Mouse (Mus musculus) T-helper 1 cell (primary cell): ENCODE data around the gene Plin5.

Experiments
- in situ Hi-C: fragments of 300-600 bp; cut with MboI, MseI; formaldehyde crosslinking; loops from one replicate; pipeline ENCODE4 v1.15.1; 2025; ENCODE audit warnings: high pct_unique_total_duplicates

Plin5 gene

GRCm38 (mm10) chr17:56117251-56117710 is at the start of gene Plin5:
Plin5 (minus strand) TSS chr17:56117596.
- in situ Hi-C loops = no loop called here

- in situ Hi-C loops = no loop called here
Measured at GRCm38 (mm10) chr17:56165671-56166070, 48.3 kb upstream of the Plin5 start.

DNA sequence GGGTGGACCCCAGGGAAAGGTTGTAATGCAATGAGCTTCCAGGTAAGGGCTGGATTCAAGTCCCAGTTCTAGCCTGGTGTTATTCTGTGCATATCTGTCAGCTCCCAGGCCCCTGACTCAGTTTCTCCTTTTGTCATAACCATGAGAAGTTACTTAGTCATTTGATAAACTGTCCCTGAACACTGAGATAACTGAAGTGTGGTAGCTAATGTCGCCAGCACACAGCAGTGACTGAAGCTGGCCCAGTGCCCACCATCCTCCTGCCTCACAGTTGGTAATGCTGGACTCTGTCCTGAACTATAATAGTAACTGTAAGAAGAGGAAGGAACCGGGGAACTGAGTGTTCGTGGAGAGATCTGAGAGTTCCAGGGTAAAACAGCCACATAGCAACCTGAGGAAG is 47.1 kb upstream of the Plin5 start:
- in situ Hi-C loops = no loop called here

DNA sequence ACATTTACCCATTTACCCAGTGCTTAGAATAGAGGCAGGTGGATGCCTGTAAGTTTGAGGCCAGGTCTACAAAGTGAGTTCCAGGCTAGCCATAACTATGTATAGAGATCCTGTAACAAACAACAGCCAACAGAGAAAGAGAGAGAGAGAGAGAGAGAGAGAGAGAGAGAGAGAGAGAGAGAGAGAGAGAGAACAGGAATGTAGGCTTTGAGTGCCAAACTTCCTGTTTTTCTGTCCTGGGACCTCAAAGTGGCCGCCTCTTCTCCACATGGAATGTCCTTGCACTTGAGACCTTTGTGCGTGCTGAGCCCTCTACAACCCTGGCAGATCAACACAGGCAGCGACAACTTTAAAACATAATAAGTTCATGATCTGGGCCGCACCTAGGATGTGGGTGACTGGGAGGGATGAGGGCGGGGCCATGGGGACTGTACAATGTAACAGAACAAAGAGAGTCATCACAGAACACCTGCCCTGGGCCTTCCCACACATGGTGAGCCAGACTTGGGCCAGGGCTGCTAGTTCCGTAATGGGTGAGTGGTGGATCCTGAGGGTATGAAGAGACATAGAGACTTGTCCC is 46.2 kb upstream of the Plin5 start:
- in situ Hi-C loops = no loop called here

GRCm38 (mm10) chr17:56162231-56162774 is 44.9 kb upstream of the Plin5 start, which contains the start of gene Tnfaip8l1:
Tnfaip8l1 (plus strand) TSS chr17:56162477.
- in situ Hi-C loops = no loop called here

GRCm38 (mm10) chr17:56159729-56160128 is 42.3 kb upstream of the Plin5 start:
- in situ Hi-C loops = no loop called here

GRCm38 (mm10) chr17:56153643-56154042 is 36.2 kb upstream of the Plin5 start:
- in situ Hi-C loops = no loop called here

DNA sequence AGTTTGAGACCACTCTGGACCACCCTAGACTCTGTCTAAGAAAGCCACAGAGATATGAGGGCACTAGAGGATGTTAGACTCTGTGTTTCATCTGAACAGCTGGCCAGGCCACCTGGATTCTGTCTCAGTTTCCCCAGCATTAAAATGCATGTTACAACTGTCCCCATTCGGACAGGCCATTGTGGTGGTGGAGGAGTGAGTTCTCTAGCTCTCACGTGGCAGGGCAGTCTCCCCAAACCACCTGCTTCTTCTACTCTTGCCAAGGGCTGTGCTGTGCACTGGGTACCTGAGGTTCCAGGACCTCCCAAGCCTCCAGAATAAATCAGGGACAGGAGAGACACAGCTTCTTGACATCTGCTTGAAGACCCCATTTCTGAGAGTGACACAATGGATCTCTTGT is 32.5 kb upstream of the Plin5 start:
- in situ Hi-C loops = no loop called here

DNA sequence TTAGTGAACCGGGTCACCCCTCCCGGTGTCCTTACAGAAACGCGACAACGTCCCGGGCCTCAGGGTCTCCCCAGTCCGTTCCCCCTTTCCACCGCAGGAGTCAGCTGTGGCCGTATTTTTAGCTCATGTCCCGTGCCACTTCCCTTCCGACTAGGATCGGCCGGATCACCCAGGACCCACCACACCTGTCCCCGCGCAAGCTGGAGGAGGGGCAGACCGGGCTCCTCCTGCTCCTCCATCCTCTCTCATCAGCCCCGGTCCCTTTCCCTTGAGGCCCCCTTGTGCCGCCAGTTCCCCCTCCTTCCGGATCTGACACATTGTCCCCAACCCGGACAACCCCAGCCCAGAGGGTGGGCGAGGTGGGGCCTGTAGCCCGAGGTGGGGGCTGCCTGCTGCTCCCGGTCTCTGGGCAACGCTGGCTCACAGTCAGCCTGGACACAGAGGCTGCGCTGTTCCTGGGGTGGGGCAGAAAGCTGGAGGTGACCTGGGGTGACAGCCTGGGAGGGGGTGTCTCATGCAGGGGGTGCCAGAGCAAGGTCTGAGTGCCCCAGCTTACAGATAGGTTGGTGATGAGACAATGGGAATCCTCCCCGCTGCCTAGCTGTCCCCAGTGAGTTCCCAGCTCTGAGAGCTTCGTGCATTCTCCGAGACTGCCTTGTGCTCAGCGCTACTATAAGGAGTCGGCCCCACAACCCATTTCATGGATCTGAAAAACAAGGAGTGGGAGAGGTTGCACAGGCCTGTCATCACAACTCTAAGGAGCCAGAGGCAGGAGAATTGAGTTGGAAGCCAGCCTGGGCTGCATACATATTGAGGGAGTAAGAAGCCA is 31.6 kb upstream of the Plin5 start:
- in situ Hi-C loops = no loop called here

- in situ Hi-C loops = no loop called here
Measured at GRCm38 (mm10) chr17:56148280-56148679, 30.9 kb upstream of the Plin5 start.

DNA sequence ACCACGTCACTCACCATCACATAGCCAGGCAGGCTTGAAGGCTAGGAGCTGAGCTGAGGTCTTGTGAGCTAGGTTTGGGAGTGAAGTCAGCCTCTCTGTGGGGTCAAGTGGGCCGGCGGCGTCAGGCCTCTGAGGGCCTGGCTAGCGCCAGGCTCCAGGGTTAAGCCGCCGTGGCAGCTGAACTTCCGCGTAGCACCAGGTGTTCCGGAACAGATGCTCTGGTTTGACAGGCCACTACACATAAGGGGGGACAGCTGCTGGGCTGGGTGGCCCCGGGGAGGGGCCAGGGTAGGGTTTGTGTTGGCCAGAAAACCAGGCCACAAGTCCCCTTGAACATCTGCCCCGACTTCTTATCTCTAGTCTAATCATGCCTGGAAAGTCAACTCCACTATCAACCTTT is 30.0 kb upstream of the Plin5 start:
- in situ Hi-C loops = no loop called here

DNA sequence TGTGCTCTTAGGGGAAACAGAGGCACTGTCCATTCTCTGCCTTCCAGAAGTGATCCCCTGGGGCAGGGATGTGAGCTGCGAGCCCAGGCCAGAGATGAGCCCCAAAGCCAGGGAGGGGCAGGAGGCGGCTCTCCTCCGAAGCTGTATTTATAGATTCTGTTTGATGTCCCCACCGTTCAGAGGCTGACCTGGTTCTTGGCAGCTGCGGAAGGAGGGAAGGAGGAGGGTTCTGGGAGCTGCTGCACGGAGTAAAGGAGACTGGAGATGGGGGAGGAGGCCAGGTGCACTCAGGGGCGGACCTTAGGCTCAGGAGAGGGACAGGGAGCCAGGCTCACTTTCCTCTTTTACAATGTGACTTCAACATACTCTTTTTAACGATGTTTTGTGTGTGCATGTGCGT is 28.7 kb upstream of the Plin5 start:
- in situ Hi-C loops = no loop called here

GRCm38 (mm10) chr17:56144546-56144945 is 27.1 kb upstream of the Plin5 start:
- in situ Hi-C loops = no loop called here

DNA sequence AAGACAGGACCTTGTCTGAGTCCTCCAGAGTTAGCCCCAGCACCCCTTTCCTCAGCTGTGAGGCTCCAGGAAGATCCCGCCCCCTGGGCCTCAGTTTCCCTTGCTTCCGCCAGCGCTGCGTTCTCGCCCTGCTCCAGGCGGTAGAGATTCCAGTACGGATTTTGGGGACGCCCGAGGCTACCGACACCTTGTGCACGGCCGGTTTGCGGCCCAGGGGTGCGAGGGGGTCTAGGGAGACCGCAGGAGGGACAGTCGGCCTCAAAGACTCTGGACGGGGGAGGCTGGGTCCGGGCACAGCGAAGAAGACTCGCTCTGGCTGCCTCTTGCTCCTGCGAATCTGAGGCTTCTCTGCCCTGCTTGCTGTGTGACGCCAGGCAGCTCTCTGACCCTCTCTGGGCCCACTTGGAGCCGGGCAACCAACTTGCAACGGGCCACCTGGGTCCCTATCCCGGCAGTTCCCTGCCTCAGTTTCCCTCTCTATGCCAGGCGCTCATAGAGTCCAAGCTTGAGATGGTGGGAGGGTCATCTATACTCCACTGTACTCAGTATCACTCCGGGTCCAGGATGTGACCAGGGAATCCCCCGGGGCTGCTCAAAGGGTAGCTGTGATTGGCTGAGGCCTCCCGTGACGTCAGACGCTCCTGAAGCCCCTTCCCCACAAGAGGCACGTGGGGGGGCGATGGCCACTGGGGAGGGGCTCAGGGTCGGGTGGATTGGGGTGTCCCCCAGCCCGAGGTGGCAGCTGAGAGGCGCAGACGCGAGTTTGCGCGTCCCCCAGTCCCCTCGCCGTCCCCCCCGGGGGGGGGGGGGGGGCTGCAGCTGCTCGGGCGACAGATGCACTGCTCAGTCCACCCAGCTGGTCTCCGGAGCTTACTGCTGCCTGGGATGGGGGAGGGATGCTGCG is 24.6 kb upstream of the Plin5 start:
- in situ Hi-C loops = no loop called here

GRCm38 (mm10) chr17:56139858-56140595 is 22.6 kb upstream of the Plin5 start, which contains the start of gene Sema6b:
Sema6b (minus strand) TSS chr17:56140343.
- in situ Hi-C loops = no loop called here

DNA sequence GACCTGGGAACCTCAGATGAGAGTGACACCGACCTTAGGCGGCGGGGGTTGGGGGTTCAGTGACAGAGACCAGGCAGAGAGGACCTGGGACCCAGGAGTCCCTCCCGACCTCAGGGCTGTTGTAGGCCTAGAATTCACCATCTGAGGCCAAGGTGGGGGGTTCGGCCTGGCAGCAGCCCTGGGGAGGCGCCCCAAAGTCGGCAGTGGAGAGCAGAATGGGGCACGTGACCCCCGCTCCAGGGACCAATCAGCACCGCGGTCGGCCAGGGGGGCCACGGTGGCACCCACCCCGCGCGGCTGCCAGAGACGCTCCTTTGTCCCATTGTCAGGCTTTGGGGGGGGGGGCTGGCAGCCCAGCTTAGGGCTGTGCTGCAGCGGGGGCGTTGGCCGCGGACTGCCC is 22.0 kb upstream of the Plin5 start:
- in situ Hi-C loops = no loop called here

DNA sequence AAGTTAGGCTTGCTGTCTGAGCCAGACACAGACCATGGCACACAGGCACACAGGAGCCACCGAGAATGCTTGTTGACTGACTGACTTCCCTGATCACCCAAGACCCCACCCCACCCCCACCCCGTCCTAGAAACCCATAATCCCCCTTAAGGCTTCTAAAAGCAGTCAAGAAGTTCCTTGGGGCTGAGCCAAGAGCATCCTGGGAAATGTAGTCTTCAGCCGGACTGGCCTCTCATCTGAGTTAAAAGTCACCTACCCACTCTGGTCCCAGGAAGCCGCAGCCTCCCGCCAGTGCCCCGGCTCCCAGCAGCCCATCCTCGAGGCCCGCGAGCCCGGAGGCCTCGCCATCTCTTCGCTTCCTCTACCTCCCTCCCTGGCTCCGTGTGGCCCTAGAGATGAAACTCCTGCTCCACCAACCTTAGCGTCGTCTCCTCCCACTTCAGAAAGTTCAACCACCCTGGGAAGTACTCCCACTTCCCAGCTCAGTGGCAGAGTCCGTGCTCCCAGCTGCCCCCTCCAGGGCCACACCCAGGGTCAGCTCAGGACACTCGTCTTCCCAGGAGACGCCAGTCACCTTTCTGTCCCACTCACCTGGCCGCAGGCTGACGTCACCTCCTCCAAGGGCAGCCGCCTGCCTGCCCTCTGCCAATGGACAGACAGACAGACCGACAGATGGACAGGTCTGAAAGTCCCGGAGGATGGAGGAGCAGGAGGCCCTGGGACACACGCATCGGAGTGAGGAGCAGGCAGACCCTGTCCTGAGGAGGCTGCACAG is 20.6 kb upstream of the Plin5 start:
- in situ Hi-C loops = no loop called here

DNA sequence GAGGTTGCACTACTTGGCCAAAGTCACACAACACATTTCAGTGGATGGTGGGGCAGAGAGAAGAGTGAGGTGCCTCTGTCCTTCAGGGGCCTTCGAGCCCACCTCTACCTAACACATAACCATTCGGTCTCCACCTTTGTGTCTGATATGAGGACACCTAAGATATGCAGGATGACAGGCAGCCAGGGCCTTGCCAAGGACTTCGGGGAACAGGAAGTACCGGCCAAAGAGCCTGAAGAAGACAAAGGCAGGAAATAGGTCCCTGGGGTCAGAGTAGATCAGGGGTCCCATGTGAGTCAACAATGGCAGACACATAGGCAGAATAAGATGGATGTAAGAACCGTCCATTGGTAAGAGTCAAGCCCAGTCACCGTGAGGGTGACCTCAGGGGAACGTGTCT is 19.2 kb upstream of the Plin5 start:
- in situ Hi-C loops = no loop called here

DNA sequence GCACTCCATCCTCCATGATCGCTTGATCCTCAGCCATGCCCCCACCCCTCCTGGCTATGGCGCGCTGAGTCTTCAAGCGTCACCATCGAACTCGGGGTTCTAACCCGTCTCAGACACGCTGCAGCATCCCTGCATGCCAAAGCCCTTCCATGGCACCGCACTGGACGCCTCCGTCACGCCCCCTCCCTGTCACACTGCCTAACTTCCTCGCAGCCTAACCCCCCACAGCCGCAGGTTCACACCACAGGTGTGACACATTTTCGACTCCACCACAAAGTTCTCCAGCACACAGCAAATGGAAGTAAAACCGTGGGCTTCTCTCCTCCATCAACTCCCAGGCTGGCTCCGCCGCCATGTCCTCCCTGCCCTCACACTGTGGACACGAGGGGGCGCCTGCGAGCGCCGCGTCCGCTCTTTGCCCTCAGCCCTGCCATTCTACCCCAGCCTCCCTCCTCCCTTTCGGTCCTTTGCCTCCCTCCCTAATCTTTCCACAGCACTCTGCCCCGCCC is 17.1 kb upstream of the Plin5 start:
- in situ Hi-C loops = loop anchor here (5.0 kb wide), 1 partner anchor 123 kb away; the partner anchor contains the start of gene Fem1a
